Comparison of ENCODE assay signal across 9 mouse cellular contexts in the genomic region with DNA sequence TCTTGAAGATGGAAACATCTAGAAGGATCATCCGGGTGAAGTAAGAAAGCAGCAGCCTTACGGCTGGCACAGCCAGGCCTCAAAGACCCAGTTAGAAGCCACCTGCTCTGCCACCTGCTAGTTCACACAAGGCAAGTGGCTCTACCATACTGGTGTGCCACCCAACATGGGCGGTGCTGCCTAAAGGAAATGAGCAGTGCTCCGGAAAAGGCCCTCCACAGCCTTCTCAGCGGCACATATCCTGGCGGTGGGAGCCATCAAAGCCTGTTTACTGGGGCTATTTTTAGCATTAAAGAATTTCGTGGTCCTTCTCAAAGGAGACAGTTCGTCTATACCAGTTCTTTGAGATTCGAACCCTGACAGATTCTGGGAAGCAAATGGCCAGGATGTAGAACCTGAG. TPM values are rescaled to one million over a fixed set of nuclear protein-coding genes. Genes with fewer than 3 reads are reported as not detected.
DNase-seq lines count a peak whose midpoint lies in the region; ATAC-seq and TF ChIP-seq lines count a peak whose summit lies in the region.
"Had no signal": no experiment of that assay in that cellular context is flagged by ENCODE, and none has a peak within 500 bp of the region (broad histone marks: within the 10 kb centered on the region; RNA-seq: fewer than 3 reads in every experiment).

No protein-coding gene starts in this region.

- no peak overlapping the region for H3K4me2 ChIP-seq in kidney, embryonic 14.5 days (replicated peaks; ENCODE audit: low read depth, low read length)
- no peak overlapping the region for H3K4me2 ChIP-seq in neural tube, embryonic 14.5 days (ENCODE audit: low read depth, low read length)

- DNase-seq in lung, adult 18-20 months = peak; percentile 67 to 74
- DNase-seq in lung, adult 2 months = no peak
- peak; percentile 65 for DNase-seq in heart, adult 8-10 months (ENCODE audit: low spot score)
- DNase-seq in retina, postnatal 1 day = no peak
- no peak for DNase-seq in frontal cortex, postnatal 36 days (ENCODE audit: low spot score in 2 of 2)
- DNase-seq in cerebellum, postnatal 4 days (ENCODE audit: low spot score in 2 of 2) = no peak

- 32% methylated on average over 9 of the region's 9 CpGs for WGBS in lung, adult 2 months
- 54% methylated on average over 9 of the region's 9 CpGs for WGBS in kidney, embryonic 14.5 days
- WGBS in neural tube, embryonic 14.5 days = 69% methylated on average over 9 of the region's 9 CpGs

- no peaks in the 10 kb centered on the region for H3K27me3 ChIP-seq in kidney, embryonic 14.5 days (ENCODE audit: control insufficient read depth, insufficient read depth, low read length)
- no peaks in the 10 kb centered on the region for H3K27me3 ChIP-seq in neural tube, embryonic 14.5 days (ENCODE audit: control insufficient read depth, insufficient read depth, low read length)

- no peak for ATAC-seq in kidney, embryonic 14.5 days (ENCODE audit: low FRiP score, low TSS enrichment)
- ATAC-seq in neural tube, embryonic 14.5 days (ENCODE audit: low read depth) = no peak

- TF ChIP-seq POLR2A in lung, adult 2 months (IDR thresholded peaks at IDR 0.05; ENCODE audit: borderline replicate concordance, extremely low read depth, low read depth, low read length) = no peak; the same call in 1 of the 2 replicates

- H3K4me1 ChIP-seq in lung, adult 2 months (ENCODE audit: control insufficient read depth, insufficient read depth, low read length) = peaks cover 46% of the 10 kb centered on the region
- H3K4me1 ChIP-seq in kidney, embryonic 14.5 days (ENCODE audit: control insufficient read depth, insufficient read depth, low read length) = peaks cover 9% of the 10 kb centered on the region; the same call in 1 of the 2 replicates
- H3K4me1 ChIP-seq in neural tube, embryonic 14.5 days (ENCODE audit: control insufficient read depth, insufficient read depth, low read length) = no peaks in the 10 kb centered on the region

- TF ChIP-seq CTCF in lung, adult 2 months (IDR thresholded peaks at IDR 0.05; ENCODE audit: insufficient read depth, low read length) = no peak

- peak overlapping the region; percentile 57; the same call in 1 of the 2 replicates for H3K27ac ChIP-seq in kidney, embryonic 14.5 days (ENCODE audit: low read depth, low read length)
- peak overlapping the region; percentile 48; the same call in 1 of the 2 replicates for H3K27ac ChIP-seq in neural tube, embryonic 14.5 days (ENCODE audit: low read depth, low read length)
- H3K27ac ChIP-seq: liver, embryonic 14.5 days had no signal

- H3K9me3 ChIP-seq in kidney, embryonic 14.5 days (ENCODE audit: control insufficient read depth, low read length) = no peaks in the 10 kb centered on the region
- no peaks in the 10 kb centered on the region for H3K9me3 ChIP-seq in neural tube, embryonic 14.5 days (ENCODE audit: control insufficient read depth, low read length)

- H3K36me3 ChIP-seq in kidney, embryonic 14.5 days (ENCODE audit: control insufficient read depth, insufficient read depth, low read length) = peaks cover 3% of the 10 kb centered on the region; the same call in 1 of the 2 replicates
- no peaks in the 10 kb centered on the region for H3K36me3 ChIP-seq in neural tube, embryonic 14.5 days (ENCODE audit: control insufficient read depth, insufficient read depth, low read length)

- H3K4me3 ChIP-seq in lung, adult 2 months (replicated peaks; ENCODE audit: extremely low read depth, low read depth, low read length) = no peak overlapping the region
- H3K4me3 ChIP-seq in kidney, embryonic 14.5 days (ENCODE audit: low read length) = no peak overlapping the region
- H3K4me3 ChIP-seq in neural tube, embryonic 14.5 days (ENCODE audit: low read depth, low read length) = no peak overlapping the region

- no peak overlapping the region for H3K9ac ChIP-seq in kidney, embryonic 14.5 days (ENCODE audit: low read depth, low read length)
- no peak overlapping the region for H3K9ac ChIP-seq in neural tube, embryonic 14.5 days (replicated peaks; ENCODE audit: low read depth, low read length)
- H3K9ac ChIP-seq: liver, embryonic 14.5 days had no signal

RNA-seq across cellular contexts. Expression of a gene that starts 48.4 kb away (rescaled TPM):
- polyA plus RNA-seq in lung, adult 2 months (2012; rRNA removed) = 777 and 943 TPM in 2 replicates
- 100 to 1,000 TPM; 241 to 287 (median 262) TPM for total RNA-seq in heart, adult 8-10 months (2022)
- polyA plus RNA-seq in kidney, embryonic 14.5 days (2014; fragmentation: Nextera tagmentation; extraction: Ambion mirVana) = 8.6 and 12.8 TPM in 2 replicates
- 6.6 and 11.7 TPM in 2 replicates for polyA plus RNA-seq in neural tube, embryonic 14.5 days (2014; fragmentation: Nextera tagmentation; extraction: Ambion mirVana)

Comparison
In these comparisons a context has a peak if more than half of its experiments do, and no peak if none do; other contexts are left out.
1. DNase-seq: peak in lung, adult 18-20 months (2 of 2) and heart, adult 8-10 months (single experiment); none in lung, adult 2 months (single experiment), retina, postnatal 1 day (single experiment), frontal cortex, postnatal 36 days (0 of 2) and cerebellum, postnatal 4 days (0 of 2).
2. RNA of a gene that starts 48.4 kb away (polyA plus RNA-seq): 777 to 943 TPM in lung, adult 2 months; 8.6 to 12.8 TPM in kidney, embryonic 14.5 days and 6.6 to 11.7 TPM in neural tube, embryonic 14.5 days; every median in the first group is over 10 times any median in the second.